Mouse (Mus musculus) spleen, postnatal 10 days (tissue): Measurements from ENCODE around the gene Dgcr6.
A peak's percentile ranks its signal among the peaks of the same experiment; 100 is the strongest.
"Not testable (repeated sequence)": the region's sequence is repeated elsewhere in the genome, so short reads cannot be mapped to it uniquely, and the experiment has no call there.

Experiments used
- DNase-seq, 2 experiments: peaks; one replicate each; pipeline ENCODE4 v3.0.0; 2021 to 2022; ENCODE audit warnings: low spot score in 2 of 2

Dgcr6 gene

GRCm38 (mm10) chr16:18052731-18053202, at the start of gene Dgcr6:
Gene Dgcr6 (plus strand): TSS chr16:18052860.
- peak; percentile 45 to 75 for DNase-seq

DNA sequence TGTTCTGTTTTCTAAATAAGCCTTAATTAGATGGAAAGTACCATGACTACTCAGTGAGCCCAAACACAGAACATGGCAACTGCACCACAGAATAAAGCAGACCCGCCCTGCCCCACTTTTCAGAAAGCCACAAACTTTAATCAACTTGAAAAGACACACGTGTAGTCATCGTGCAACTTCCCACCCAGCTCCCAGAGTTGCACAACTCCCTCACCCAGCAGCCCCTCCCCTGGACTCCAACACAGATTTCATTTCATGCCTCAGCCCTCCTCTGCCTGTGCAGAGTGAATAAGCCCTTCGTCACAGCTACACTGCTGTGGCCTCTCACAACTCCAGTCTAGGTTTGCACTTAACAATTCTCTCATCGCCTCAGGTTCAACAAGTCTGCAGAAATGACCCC, 48.1 kb upstream of the Dgcr6 start:
- no peak for DNase-seq

DNA sequence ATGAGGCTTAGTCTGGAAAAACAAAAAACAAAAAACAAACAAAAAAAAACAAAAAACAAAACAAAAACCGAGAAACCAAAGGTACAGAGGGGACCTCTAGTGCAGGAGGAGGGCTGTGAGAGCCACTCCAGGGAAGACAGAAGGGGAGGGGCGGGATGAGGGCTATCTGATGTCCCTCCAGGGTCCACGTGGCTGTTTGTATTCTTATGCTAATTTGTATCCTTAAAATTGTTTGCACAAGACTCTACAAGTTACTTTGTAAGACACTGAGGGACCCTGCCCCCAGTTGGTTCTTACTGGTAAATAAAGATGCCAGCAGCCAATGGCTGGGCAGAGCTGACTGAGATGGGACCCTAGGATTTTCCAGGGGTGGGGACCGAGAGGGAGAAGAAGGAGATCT, 45.6 kb upstream of the Dgcr6 start:
- DNase-seq, result no peak

- no peak for DNase-seq
These were observed 41.6 kb upstream of the Dgcr6 start for GRCm38 (mm10) chr16:18011101-18011500.

GRCm38 (mm10) chr16:18016482-18016881, 36.2 kb upstream of the Dgcr6 start:
- DNase-seq, result not testable (repeated sequence)

DNA sequence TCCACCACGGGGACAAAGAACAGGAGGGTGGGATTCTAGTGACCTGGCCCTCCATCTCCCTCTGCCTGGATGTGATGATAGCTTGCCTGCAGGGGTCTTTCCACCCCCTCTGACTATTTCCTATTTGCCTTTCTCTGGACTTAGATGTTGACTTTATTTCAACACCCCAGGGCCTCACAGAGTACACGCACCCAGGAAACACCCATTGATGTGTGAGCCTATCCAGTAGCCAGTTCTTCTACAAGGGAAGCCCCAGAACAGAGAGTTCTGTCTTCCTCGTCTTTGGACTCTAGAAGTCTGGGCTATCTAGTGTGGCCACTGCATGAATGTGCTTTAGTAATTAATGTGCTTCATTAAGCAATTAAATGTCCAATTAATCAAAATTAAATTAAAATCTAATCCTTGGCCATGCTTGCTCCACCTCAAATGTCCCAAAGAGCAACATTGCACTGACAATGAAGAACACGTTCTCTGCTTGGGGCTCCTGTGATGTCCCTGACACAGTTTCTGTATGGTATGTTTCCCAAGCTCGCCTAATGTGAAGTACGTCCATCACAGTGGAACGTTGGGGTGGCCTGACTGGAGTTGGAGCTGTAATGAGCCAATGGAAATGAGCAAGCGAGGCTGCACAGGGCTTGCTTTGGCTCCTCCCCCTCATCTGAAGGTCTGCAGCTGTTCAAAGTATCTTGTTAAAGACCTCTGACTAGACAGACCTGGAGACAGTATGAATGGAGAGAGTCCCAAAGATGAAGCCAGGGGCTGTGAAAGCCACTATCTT, 29.7 kb upstream of the Dgcr6 start:
- no peak for DNase-seq

DNA sequence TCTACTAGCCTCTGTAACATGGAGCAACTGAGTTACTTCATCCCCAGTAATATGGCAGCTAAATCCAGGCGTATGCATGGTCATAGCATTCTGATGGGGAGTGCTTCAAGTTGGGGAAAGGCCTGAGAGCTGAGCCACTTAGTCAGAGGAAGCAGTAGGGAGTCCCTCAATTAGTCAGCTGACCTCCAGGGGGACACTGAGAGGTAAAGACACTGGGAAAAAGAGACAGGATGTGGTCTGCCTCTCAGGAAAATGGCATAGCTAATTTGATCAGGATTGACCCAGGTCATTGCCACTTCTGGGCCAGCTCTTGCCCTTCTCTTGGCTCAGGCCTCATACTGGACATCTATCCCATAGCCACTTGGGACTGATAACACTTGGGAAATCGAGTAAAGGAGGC, 25.3 kb upstream of the Dgcr6 start:
- no peak for DNase-seq

GRCm38 (mm10) chr16:18031752-18032151, 20.9 kb upstream of the Dgcr6 start:
- DNase-seq, result peak in 1 of 2 experiments; percentile 22

DNA sequence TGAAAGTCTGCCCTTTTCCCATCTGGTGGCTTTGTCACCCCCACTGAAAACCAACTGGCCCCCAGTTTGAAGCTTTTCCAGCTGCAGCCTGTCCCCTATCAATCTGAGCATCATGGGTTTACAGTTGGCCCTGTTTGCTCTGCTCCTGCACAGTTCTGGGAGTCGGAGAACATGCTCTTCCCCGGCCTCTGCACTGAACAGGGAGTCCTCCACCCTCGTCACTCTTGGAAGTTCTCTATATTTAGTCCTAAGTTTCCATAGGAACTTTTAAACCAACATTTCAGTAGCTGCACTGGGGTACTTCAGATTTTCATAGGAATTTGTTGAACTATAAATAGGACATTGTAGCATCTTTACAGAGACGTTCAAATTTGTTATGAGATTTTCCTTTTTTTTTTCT, 19.4 kb upstream of the Dgcr6 start:
- DNase-seq, result no peak

GRCm38 (mm10) chr16:18034286-18034685, 18.4 kb upstream of the Dgcr6 start:
- DNase-seq, result no peak

DNA sequence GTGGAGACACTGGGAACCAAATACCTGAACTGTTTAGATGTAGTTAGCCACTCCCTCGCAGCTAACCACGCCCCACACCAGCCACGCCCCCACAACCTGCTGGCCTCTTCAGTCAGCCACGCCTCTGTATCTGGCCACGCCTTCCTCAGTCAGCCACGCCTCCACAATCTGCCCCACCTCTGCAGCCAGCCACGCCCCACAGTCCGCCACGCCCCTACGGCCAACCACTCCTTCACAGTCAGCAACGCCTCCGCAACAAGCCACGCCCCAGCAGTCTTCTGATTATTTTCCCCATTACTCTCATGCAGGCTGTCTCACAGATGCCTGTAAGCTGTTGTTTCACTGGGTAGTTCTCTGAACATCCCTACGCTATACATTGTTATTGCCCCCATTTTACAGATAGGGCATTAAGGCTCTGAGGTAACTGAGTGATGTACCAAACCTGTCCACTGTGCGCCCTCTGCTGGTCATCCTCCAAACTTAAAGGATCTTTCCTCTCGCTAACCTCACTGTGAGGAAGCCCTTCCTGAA, 16.2 kb upstream of the Dgcr6 start:
- DNase-seq, result peak; percentile 48 to 87

DNA sequence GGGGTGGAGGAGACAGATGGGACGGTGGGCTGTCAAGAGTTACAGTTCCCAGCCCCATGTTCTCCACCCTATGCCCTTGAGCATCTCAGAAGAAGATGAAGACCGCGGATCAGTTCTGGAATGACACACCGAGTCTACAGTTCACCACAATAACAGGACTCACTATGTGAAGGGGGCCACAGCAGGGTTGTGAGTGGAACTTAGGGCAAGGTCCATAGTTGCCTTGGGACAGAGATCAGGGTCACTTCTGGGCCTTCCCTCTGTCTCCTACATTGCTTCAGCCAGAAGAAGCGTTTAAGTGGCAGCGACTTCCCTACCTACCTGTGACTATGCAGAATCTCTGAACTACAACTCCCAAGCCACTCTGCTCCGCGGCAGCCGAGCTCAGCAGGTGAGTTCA, 15.6 kb upstream of the Dgcr6 start:
- DNase-seq, result no peak

DNA sequence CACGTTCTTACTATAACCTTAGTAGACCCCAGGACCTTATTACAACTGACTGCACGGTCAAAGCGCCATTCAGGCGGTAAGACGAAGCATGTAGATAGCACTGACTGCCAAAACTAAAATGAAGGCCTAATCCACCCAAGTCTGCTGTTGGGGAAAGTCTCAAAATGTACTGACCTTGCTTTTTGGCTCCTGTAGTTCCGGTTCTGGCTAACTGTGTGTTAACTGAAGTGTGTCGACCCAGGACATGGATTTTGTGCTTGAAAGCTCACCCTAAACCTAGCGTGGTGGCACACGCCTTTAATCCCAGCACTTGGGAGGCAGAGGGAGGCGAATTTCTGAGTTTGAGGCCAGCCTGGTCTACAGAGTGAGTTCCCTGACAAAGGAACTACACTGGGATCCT, 7.7 kb upstream of the Dgcr6 start:
- no peak for DNase-seq

DNA sequence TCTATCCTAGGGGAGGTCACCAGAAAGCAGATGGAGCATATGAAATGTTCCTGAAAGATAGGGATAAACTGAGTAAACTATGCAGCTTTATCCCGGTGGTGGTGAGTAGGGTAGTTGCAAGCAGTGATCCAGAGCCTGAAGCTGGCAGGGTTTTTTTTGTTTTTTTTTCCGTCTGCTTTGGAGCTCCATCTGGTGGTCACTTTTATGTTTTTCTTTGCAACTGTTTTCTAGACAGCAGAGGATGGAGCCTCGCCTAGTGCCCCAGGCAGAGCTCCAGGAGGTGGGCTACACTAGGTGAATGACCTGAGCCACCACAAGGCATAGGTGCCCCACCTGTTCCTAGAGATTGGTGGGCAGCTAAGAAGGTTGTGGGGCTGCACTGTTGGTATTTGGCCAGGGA, 5.0 kb upstream of the Dgcr6 start:
- DNase-seq, result peak; percentile 22 to 58

- no peak for DNase-seq
These were observed 4.6 kb upstream of the Dgcr6 start for GRCm38 (mm10) chr16:18048071-18048470.

DNA sequence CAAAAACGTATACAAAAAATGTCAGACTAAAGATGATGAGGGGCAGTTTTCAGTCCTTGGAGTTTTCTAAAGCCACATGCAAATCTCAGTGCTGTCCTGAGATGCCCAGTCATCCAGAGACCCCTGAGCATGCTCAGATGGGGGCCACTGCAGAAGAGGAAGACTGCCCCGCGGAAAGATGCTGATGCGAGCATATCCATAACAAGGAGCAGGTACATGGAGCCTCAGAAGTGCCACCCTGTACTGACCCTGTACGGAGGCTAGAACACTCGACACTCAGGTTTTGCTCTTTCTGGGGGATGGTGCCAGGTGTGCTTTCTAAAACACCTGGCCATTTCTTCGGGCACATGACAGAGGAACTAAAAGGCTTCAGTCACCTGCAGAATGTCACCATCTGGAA, 338 bp upstream of the Dgcr6 start:
- no peak for DNase-seq

GRCm38 (mm10) chr16:18056215-18056614, 3.6 kb downstream of the Dgcr6 start:
- no peak for DNase-seq

DNA sequence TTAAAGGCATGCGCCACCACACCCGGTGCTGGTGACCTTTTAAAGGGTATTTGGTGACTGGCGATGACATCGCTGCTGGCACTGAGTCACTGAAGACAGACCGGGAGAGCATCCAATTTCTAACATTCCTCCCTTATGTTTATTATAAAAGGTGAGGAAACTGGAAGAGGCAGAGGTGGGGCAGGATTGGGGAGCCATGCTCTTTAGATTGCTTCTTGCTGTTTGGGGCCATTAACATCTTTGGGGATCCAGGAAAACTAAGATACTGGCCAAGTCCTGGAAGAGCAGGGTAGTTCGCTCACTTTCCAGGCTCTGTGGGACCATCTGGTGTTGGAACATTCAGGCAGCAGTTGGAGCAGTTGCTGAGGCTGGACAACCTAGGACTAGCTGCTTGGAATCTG, 5.7 kb downstream of the Dgcr6 start:
- no peak for DNase-seq

DNA sequence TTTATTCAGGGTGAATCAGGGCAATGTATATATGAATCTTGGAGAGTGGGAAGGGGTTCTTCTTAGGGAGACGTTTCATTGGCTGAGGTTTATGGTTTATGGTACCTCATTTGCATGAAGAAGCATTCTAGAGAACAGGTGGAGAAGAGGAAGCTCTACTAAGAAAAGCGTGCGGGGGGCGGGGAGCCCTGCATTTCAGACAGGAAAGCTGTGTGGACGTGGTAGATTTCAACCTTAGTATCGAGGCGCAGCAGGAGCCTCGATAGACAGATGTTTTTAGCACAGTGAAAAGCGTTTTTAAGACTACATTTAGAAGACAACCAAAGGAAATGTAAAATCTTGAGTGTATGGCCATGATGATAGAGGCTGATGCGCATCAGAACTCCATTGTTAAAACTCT, 6.6 kb downstream of the Dgcr6 start:
- no peak for DNase-seq

GRCm38 (mm10) chr16:18061201-18061600, 8.5 kb downstream of the Dgcr6 start:
- DNase-seq, result no peak

DNA sequence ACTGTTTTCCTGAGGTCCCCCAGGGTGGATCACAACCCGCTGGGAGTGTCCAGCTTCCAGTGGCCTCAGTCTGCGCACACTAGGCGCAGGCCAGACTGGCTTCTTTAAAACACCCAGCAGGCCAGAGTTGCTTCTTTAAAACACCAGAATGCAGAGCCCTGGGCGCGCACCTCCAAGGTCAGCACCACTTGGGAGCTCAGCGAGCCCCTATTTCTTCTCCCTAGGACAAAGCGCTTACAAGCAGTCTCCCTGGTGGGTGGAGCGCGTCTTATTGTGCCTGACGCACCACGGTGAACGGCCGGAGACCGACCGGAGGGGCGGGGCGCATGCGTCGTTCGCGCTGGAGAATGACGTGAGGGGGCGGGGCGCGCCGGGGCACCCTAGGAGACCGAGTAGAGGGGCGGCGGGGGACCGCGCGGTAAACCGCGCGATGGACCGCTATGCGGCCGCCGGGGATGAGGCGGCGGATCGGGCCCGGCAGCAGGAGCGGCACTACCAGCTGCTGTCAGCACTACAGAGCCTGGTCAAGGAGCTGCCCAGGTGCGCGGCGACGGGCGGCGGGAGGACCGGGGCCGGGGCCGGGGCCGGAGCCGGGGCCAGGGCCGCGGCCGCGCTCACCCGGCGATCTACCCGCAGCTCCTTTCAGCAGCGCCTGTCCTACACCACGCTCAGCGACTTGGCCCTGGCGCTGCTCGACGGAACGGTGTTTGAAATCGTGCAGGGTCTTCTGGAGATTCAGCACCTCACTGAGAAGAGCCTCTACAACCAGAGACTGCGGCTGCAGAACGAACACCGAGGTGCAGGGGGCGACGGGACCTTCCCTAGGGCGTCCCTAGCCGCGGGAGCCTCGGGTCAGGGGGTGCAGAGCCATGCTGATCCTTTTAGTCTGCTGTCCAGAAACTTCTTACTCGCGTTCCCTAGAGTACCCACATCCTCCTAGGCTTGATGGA, 13.7 kb downstream of the Dgcr6 start:
- peak; percentile 76 to 92 for DNase-seq

DNA sequence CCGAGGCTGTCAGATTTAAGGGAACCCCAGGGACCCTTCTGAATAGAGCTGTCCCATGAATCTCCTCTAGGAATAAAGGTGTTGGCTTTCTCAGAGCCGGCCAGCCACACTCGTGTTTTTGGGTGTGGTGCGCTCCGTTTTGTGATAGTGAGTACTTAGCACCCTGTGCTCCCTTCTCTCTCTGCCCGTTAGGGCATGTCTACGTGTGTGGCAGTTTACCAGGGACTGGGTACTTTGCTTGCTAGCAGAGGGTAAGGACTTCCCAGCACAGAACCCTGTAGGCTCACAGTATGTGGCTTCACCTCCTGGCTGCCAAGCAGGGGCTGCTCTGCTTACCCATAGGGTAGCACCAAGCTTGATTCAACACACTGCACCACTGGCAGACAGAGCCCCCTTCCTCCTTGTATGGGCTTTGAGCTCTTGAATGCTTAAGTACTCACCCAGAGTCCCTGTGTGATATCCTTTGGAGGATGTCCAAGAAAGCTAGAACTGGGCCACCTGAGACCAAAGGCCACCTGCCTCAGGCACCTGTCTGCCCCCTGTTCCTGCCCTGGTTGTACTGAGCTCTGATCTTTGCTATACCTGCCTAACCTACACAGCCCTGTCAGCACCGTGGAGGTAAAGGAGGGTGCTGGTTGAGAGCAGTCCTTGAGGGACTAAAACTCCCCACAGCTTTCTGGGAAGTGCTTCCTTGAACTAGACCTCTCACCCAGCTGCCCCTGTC, 16.2 kb downstream of the Dgcr6 start:
- DNase-seq, result no peak
